Mouse (Mus musculus): ENCODE results near the gene Acad11.

Gene Acad11

DNA sequence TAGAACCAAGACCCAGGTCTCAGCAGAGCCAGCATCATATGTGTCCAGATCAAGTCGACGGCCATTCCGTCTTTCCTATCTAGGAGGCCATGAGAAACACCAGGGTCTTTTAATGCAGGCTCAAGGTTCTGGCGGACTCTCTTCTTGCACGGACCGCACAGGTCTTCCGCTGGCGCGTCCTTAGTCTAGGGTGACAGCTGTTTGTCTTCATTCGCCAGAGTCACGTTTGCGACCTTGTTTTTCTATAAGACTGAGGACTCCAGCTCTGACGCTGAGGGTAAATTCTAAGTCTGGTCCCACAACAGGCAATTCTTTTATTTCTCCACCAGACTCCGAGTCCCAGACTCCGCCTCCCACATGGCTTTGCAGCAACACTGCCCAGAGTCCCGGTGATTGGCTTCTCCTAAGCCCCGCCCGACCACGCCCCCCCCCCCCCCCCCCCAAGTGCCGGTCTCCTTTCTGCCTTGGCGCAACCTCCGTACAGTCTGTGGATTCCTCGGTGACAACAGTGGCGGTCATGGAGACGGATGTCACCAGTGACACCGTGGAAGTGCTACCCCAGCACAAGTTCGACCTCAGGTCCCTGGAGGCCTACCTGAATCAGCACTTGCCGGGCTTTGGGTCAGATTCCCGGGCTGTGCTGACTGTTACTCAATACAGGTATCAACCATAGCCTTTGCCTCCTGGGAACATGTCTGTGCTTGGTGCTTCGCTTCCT is at the start of gene Acad11:
Gene Acad11, plus strand, starts transcription at position 134 of the 718 bp plus-strand sequence.
- DNase-seq: peak; percentile 87

DNA sequence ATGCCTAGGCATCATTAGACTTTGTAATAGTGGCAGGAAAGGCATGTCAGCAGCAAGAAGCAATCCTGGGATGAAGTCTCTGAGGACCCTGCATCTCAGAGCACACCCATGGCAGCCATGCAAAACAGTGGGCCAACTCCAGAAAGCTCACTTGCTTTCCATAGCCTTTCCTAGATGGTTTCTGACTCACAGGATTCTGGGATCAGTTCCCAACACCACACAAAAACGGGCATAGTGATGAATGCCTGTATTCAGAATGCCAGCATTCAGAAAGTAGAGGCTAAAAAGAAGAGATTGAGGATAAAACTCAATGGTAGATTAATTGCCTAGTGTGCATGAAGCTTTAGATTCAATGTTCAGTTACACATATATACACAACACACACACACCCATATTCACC is 48.7 kb upstream of the Acad11 start:
- no peak for DNase-seq

DNA sequence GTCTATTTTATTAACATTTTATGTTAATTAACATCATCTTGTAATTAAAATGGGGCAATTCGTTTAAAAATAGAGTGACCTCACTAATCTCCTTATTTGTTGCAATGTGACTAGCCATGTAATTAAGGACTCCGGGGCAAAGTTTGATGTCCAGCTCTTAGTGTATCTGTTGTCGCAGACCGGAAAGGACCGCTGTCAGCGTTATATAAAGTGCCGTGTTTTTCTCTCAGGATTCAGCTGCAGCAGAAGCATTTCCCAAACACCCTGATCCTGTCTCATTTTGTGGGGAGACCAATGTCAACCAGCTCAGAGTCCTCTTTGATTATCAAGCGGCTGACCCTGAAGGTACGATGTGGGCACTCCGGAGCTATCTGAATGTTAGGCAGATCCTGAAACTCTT is 42.2 kb upstream of the Acad11 start:
- no peak for DNase-seq

DNA sequence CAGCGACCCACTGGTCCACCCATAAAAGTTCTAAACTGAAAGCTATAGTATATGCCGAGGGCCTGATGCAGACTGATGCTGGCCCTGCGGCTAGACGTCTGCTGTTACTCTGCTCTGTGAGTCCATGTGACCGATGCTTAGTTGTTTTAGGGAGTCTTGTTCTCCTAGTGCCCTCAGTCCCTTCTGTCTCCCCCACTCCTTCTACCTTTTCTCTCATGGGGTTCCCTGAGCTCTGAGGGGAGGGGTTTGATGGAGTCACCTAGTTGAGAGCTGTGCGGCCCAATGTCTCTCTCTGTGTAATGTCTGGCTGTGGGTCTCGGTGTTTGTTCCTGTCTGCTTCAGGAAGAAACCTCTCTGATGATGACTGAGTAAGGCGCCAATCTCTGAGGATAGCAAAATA is 36.0 kb upstream of the Acad11 start:
- no peak for DNase-seq

DNA sequence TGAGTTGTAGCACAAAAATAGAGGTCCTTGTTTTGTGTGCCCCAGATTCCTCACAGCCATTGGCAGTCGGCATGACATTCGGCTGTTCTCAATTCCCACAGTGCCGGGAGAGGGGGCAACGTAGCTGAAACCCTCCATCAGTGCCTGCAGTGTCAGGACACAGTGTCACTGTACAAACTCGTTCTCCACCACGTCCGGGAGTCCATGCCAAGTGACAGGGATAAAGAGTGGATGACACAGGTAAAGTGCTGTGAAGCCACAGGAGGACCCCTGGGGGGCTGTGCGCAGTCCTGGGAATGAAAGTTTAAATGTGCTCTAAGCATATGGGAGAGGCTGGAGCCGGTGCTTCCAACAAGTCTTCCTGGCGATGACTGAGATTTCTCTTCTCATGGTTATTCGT is 33.3 kb upstream of the Acad11 start:
- no peak for DNase-seq

DNA sequence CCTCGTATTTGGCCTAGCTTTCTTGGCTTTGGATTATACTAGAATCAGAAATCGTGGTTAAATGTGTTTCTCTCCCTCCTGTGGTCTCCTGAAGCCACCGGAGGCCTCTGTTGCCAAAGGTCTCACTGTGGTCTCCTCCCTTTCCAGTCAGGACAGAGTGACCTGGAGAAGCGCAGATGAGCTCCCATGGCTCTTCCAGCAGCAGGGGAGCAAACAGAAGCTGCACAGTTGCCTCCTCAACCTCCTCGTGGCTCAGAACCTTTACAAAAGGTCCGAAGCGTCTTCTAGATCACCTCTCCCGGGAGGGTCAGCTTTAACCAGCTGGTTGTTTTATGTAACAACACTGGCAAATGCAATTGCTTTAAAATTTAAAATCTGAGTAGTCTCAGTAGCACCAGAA is 28.9 kb upstream of the Acad11 start:
- DNase-seq: no peak

DNA sequence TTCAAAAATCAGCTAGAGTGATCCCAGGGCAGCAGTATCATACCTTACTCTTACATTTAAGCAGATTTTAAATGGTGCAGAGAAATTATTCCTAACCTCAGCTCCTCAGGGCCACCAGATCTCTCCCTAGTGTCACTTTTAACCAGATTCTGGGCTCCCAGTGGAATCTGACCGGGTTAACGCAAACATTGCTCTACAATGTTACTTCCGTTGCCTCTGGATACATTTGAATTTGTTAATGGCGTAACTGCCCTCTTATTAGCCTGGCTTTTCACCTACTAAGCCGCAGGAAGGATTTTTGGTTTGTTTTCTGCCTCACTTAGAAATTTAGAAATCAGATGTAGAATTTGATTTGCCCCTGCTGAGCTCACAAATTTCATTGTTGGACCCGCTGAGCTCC is 28.5 kb upstream of the Acad11 start:
- no peak for DNase-seq

DNA sequence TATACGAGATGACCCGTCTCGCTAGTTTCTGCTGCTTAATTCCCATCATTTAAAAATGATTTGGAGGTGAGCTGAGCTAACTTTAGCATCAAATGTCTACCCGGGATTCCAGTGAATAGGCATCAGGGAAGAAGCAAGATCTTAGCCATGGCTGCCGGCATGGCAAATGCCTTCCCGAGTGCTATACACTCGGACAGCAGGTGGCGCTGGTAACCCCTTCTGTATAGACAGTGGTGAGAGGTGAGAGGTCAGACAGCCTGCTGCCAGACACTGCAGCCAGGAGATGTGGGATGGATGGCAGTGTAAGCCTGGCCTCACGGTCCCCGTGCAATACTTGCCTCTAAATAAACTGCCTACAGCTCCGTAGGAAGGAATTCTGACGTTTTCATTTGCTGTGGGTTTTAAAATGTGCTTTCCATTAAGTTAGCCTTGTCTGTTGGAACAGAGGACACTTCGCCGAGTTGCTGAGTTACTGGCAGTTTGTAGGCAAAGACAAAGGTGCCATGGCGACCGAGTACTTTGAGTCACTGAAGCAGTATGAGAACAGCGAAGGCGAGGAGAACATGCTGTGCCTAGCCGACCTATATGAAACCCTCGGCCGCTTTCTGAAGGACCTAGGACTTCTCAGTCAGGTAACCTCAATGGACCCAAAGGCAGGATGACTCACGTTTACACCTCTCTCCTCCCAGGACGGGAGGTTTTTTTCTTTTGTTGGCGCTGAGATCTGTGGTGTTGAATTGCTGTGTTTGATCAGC is 27.7 kb upstream of the Acad11 start:
- DNase-seq: peak; percentile 56

DNA sequence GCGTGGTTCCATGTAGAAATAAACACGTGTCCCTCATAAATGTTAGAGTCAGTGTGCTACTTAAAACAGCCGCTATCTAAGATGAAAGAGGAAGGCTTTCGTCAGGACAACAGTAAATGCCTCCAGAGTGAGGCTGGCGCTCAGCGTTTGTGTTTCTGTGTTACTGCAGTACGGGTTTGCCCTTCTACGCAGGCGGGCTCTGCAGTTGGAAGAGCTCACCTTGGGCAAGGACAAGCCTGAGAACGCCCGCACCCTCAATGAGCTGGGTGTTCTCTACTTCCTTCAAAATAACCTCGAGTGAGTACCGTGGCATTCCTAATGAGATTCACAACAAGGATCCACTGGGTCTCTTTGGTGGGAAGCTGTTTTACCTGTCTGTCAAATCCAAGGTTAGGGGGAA is 24.9 kb upstream of the Acad11 start:
- no peak for DNase-seq

DNA sequence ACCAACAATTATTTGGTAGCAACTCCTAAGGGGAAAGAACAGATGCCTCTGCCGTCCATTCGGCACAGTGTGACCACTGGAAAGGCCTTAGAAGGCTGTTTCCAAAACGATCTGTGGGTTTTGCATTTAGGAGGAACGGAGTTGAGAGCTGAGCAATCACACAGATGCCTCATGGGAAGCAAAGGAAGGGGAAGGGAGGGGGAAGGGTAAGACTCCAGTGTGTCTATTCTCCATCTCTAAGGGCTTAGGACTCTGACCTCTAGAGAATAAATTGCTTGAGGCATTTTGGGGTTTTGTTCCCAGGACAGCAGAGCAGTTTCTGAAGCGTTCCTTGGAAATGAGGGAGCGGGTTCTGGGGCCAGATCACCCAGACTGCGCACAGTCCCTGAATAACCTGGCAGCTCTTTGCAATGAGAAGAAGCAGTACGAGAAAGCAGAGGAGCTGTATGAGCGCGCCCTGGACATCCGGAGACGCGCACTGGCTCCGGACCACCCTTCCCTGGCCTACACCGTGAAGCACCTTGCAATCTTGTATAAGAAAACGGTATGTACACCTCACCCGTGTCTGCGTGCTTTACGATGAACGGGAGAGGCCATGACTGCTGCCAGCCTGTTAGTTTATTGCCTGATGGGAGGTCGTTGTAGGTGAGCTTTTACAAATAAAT is 24.0 kb upstream of the Acad11 start:
- no peak for DNase-seq

DNA sequence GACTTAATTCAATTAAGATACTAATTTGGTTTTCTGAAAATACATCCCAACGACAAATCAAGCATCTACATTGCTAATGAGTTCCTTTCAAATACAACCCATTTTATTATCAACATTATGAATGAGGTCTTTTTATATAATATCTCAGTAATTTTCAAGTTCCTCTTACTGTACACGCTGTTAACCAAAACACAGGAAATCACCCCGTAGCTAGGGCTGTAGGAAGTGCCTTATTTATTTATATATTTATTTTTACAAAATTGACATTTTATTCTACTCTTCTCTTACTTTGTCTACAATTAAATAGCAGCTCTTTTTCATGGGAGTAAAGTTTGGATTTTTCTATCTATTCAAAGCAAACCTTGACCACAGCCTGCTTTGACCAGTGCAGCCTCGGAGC is 23.4 kb upstream of the Acad11 start:
- DNase-seq: no peak

DNA sequence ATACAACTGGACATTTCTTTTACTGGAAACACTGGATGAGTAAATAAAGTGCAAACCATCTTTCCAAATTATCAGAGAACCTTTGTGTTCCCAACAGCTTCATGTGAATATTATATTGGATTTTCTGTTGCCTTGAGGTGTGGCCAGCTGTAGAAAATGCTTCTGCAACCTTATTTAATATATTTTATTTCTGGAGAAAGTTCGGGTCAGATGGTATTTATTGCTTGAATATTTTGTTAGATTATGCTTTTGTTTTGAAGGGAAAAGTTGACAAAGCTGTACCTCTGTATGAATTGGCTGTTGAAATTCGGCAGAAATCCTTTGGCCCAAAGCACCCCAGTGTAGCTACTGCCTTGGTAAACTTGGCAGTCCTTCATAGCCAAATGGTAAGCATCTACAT is 22.8 kb upstream of the Acad11 start, which contains the start of gene Gm28305:
Gene Gm28305, plus strand, starts transcription at position 301 of the 400 bp plus-strand sequence.
- no peak for DNase-seq

DNA sequence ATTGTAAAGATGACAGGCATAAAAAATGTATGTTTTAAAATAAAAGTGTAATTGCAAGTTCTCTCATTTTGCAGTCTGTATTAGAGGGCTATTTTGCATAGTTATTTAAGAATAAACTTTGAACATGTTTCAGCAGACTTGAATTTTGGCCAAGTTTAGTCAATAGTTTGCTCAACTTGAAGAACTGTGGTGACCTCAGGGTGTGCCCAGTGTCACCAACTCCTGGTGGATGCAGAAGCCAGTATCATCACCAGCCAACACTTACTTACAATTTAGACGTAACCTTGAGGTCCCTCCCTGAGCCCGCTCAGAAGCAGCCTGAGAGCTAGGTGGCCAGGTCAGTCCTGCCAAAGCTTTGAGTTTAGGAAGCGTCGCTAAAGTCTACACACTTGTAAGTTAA is 19.5 kb upstream of the Acad11 start:
- no peak for DNase-seq

DNA sequence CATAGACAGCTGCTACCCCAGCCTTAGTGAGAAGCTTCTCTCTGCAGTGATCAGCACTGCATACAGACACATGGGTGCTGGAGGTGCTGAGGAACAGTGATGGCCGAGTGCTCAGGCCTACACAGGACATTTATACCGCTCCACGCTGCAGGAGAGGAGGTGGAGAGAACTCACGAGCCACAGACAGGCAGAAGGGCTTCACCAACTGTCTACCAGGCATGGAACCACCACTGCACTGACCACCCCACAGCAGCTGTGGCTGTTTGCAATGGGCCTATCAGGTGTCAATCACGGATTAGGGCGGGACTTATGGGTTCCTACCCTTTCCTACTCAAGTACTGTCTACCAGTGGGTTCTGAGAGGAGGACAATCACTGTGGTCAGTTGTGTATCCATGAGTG is 12.1 kb upstream of the Acad11 start:
- no peak for DNase-seq

DNA sequence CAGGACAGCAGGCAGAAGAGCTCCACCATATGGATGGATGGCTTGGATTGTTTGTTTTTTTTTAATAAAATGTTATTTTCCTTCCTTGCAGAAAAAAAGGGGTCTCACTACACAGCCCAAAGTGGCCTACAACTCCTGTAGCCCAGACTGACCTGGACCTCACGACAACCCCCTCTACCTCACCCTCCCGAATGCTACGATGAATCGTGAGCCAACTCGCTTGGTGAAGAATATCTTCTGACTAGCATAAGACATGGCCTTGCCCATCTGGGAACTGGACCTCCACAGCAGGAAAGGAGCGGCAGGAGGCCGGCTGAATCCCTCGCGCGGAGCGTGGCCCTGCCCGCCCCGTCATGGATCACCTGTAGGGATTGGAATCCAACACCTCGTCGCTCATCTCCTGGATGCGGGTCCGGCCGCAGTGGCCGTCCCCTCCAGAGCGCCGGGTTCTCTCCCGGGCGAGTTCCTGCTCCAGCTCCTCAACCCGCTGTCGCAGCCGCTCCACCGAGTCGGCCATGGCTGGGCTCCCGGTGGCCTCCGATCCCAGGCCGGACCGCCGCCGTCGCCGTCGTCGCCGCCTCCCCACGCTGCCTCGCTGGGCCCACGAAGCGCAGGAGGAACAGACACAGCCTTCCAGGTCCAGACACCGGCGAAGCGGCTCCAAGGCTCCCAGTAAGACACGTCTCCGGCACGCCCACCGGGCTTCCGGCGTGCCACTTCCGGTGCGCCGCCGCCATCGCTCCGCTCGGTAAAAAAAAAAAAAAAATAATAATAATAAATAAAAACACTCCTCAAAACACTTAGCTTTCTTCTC is 540 bp upstream of the Acad11 start, which contains the start of gene Uba5:
Gene Uba5, minus strand, starts transcription at position 705 of the 814 bp plus-strand sequence.
- peak; percentile 63 for DNase-seq

DNA sequence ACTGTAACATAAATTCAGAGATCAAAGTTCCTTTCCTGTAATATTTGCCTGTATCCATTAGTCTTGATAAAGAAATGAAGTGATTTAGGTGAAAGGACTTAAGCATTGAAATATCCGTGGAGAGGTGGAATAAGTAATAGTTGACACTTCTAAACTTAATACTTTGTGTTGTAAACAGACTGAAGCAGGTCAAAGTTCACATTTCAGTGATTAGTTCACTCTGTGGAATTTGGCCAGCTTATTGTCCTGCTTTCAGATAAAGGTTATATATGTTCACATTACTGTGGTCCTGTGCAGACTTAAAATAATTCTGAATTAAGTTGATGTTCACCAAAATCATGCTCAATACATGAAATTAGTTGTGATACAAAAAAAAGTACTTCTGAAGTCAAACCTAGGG is 1.4 kb downstream of the Acad11 start:
- DNase-seq: no peak

DNA sequence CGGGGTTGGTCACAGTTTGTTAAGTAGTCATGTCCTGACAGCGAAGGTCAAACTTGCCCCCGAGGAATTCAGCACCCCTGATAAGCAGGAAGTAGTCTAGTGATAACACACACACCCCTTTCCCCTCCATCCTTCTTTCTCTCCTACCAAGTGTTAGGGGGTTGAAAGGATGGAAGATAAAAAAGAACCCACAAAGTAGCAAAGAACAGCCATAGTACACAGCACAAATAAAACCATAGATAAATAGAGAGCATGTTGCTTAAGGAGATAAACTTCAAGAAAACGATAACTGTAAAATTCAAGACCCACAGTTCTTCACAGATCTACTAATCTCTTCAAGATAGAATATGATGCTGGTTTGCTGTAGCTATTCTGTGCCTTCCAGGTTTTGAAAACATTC is 7.1 kb downstream of the Acad11 start:
- no peak for DNase-seq

DNA sequence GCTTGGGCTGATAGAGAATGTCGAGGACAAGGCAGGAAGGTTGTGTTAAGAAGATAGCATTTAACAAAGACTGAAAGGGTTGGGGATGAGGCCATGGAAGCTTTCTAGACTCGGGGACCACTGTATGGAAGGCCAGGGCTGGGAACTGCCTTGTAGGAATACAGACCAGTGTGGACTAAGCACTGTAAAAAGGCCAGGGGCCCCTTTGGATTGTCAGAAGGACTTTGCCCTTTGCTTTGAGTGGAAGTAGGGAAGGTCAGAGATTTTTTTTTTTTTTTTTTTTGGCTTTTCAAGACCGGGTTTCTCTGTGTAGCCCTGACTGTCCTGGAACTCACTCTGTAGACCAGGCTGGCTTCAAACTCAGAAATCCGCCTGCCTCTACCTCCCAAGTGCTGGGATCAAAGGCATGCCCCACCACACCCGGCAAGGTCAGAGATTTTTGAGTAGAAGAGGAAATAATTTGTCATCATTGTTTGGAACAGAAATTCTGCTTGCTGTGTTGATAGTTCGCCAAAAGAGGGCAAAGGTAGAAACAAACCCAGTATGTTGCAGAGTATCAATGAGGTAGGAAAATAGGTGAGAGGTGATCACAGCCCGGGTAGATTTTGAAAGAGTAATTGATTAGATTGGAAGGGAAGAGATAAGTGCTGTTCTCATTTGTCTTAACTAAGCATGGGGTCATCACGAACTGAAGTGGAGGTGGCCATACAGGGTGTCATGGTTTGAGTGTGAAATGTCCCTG is 7.9 kb downstream of the Acad11 start:
- DNase-seq: no peak

DNA sequence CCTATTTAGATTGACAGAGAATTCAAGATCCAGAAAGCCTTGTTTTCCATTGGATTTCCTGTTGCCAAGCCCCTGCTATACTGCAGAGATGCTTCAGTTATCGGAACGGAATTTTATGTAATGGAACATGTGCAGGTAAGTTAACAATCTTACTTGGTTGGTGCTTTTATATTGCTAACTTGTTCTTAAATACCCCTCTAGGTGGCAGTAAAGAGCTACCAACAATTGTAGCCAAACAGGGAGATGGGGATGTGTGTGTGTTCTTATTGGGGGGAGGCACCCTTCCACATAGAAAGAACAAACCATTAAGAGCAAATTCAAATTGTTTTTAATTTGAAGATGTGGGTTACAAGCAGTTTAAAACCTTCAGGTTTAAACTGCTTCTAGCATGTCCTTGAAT is 12.6 kb downstream of the Acad11 start:
- no peak for DNase-seq

DNA sequence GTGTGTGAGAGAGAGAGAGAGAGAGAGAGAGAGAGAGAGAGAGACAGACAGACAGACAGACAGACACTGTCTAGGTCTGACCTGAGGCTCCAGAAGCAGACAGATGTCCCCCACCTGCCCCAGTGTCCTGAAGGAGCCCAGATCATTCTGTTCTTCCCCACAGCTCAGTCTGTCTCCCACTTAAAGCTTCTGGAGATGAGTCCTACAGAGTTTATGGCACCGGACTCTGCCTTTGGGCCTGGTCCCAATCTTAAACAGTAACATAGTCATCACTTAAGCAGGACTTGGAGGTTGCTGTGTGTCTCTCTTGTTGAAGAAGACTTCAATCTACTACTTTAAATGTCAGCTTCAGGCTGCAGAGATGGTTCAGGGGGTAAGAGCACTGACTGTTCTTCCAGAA is 15.6 kb downstream of the Acad11 start:
- DNase-seq: no peak

DNA sequence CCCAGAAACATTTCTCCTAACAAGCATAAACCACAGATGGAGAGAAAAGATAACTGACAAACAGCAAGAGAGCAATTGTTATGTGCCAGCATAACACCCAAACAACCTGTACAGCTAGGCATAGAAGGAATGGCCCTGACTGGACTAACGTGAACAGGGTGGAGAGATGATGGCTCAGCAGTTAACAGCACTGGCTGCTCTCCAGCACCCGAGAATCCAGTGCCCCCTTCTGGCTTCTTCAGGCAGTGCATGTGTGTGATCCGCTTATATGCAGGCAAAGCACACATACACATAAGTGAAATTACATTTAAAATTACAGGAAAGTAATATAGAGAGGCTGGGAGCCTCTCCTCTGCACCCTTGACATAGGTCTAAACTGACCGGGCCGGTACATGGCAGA is 16.2 kb downstream of the Acad11 start:
- no peak for DNase-seq

DNA sequence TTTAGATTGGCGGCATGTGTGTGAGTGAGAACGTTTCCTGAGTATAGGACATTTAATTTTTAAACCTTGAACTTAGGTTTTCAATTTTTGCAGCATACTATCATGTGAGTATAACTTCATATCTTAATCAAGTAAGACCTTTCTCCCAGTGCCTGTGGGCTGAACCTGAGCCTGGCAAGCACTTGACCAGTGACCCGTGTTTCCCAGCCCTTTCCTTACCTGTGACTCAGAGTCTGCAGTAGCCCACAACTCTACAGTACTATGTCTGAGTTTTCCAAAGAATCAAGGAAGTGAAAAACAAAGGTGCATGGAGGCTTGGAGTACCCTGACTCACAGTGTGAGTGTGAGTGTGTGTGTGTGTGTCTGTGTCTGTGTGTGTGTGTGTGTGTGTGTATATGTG is 16.9 kb downstream of the Acad11 start:
- no peak for DNase-seq

Data from layer of hippocampus, adult 9-11 months (tissue).